Mouse (Mus musculus): ENCODE measurements around the gene Ptger1. TPM values are rescaled to one million over a fixed set of nuclear protein-coding genes. Genes with fewer than 3 reads are reported as not detected.
A peak's percentile ranks its signal among the peaks of the same experiment; 100 is the strongest.

Gene Ptger1
- total RNA-seq, 2 experiments from 2014 or later: 1.3 to 1.6 TPM

- DNase-seq (ENCODE audit: extremely low spot score in 1 of 2, low spot score in 1 of 2): no peak
Measured at GRCm38 (mm10) chr8:83654725-83655124, 11.8 kb upstream of the Ptger1 start.

GRCm38 (mm10) chr8:83656043-83656442, 10.4 kb upstream of the Ptger1 start:
- no peak for DNase-seq (ENCODE audit: extremely low spot score in 1 of 2, low spot score in 1 of 2)

GRCm38 (mm10) chr8:83656484-83657246, 9.8 kb upstream of the Ptger1 start:
- no peak for DNase-seq (ENCODE audit: extremely low spot score in 1 of 2, low spot score in 1 of 2)

- DNase-seq (ENCODE audit: extremely low spot score in 1 of 2, low spot score in 1 of 2): no peak
Measured at GRCm38 (mm10) chr8:83660545-83660944, 5.9 kb upstream of the Ptger1 start.

GRCm38 (mm10) chr8:83660995-83661680, 5.3 kb upstream of the Ptger1 start:
- DNase-seq (ENCODE audit: extremely low spot score in 1 of 2, low spot score in 1 of 2): no peak

- DNase-seq (ENCODE audit: extremely low spot score in 1 of 2, low spot score in 1 of 2): peak; percentile 88 to 96
Measured at GRCm38 (mm10) chr8:83662421-83662826, 4.1 kb upstream of the Ptger1 start.

- DNase-seq (ENCODE audit: extremely low spot score in 1 of 2, low spot score in 1 of 2): no peak
Measured at GRCm38 (mm10) chr8:83664096-83664495, 2.4 kb upstream of the Ptger1 start.

- DNase-seq (ENCODE audit: extremely low spot score in 1 of 2, low spot score in 1 of 2): no peak
Measured at GRCm38 (mm10) chr8:83664931-83665625, 1.4 kb upstream of the Ptger1 start.

- no peak for DNase-seq (ENCODE audit: extremely low spot score in 1 of 2, low spot score in 1 of 2)
Measured at GRCm38 (mm10) chr8:83666866-83667234, 372 bp downstream of the Ptger1 start.

- no peak for DNase-seq (ENCODE audit: extremely low spot score in 1 of 2, low spot score in 1 of 2)
Measured at GRCm38 (mm10) chr8:83667526-83667925, 1.0 kb downstream of the Ptger1 start.

GRCm38 (mm10) chr8:83668010-83668916, 1.8 kb downstream of the Ptger1 start:
- DNase-seq (ENCODE audit: extremely low spot score in 1 of 2, low spot score in 1 of 2): peak; percentile 63 to 72

GRCm38 (mm10) chr8:83669013-83669412, 2.5 kb downstream of the Ptger1 start:
- DNase-seq (ENCODE audit: extremely low spot score in 1 of 2, low spot score in 1 of 2): no peak

- no peak for DNase-seq (ENCODE audit: extremely low spot score in 1 of 2, low spot score in 1 of 2)
Measured at GRCm38 (mm10) chr8:83672936-83673335, 6.5 kb downstream of the Ptger1 start.

- DNase-seq (ENCODE audit: extremely low spot score in 1 of 2, low spot score in 1 of 2): no peak
Measured at GRCm38 (mm10) chr8:83674497-83674896, 8.0 kb downstream of the Ptger1 start.

GRCm38 (mm10) chr8:83679866-83680265, 13.4 kb downstream of the Ptger1 start:
- DNase-seq (ENCODE audit: extremely low spot score in 1 of 2, low spot score in 1 of 2): no peak

- DNase-seq (ENCODE audit: extremely low spot score in 1 of 2, low spot score in 1 of 2): no peak
Measured at GRCm38 (mm10) chr8:83680603-83681002, 14.1 kb downstream of the Ptger1 start.

GRCm38 (mm10) chr8:83681099-83681498, 14.6 kb downstream of the Ptger1 start:
- no peak for DNase-seq (ENCODE audit: extremely low spot score in 1 of 2, low spot score in 1 of 2)

GRCm38 (mm10) chr8:83684517-83684916, 18.0 kb downstream of the Ptger1 start:
- DNase-seq (ENCODE audit: extremely low spot score in 1 of 2, low spot score in 1 of 2): no peak

GRCm38 (mm10) chr8:83689264-83689663, 22.8 kb downstream of the Ptger1 start:
- DNase-seq (ENCODE audit: extremely low spot score in 1 of 2, low spot score in 1 of 2): no peak

GRCm38 (mm10) chr8:83693609-83694236, 27.2 kb downstream of the Ptger1 start:
- DNase-seq (ENCODE audit: extremely low spot score in 1 of 2, low spot score in 1 of 2): no peak

All from layer of hippocampus, postnatal 25 days (tissue).